Mouse (Mus musculus) layer of hippocampus, adult 9-10 months (tissue): Measurements from ENCODE around the gene Usp53.

ENCODE experiments used
- DNase-seq: peaks from one replicate; pipeline ENCODE4 v3.0.0; 2022; ENCODE audit warnings: low spot score

The Usp53 gene

DNA sequence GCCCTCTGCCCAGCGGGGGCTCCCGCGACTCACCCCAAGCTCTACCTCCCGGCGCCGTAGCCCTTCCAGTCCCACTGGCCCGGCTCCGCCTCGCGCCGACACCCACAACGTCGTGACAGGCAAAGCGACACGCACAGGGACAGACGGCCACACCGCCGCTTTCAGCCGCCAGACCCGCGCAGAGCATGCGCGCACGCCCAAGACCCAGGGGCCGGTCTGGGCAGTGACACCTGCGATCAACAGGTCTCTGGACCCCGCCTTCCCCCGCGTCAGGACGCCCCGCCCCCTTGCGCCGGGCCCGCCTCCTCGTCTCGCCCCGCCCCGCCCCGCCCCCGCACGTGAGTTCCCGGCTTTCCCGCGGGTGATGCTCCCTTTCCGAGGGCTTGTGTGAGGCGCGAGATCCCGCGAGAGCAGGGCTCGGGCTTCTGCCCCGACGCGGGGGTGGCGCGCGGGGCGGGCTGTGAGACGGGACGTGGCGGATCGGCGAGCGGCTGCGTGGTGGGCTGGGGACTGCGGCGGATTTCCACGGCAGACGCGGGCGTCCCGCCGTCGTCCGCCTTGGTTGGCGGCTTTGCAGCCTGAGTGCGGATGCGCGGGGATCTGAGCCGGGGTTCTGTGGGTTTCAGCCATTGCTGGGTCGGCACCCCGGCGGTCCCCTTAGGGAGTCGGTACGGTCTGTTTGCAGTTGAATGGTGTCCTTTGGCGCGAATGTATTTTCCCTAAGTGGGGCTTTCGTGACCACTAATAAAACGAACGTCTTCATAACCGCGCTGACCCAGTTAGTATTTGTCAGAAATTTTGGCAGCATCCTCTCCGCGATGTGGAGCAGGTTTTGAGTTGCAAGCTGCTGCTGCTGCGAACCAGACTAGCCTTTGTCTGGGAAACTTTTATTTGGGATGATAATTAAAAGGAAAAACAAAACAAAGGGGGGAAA is at the start of gene Usp53:
Usp53 (minus strand) TSS at position 262 of the 934 bp plus-strand sequence.
- DNase-seq, result peak; percentile 79

- DNase-seq, result no peak
These were observed 49.5 kb upstream of the Usp53 start for GRCm38 (mm10) chr3:123033804-123034203.

DNA sequence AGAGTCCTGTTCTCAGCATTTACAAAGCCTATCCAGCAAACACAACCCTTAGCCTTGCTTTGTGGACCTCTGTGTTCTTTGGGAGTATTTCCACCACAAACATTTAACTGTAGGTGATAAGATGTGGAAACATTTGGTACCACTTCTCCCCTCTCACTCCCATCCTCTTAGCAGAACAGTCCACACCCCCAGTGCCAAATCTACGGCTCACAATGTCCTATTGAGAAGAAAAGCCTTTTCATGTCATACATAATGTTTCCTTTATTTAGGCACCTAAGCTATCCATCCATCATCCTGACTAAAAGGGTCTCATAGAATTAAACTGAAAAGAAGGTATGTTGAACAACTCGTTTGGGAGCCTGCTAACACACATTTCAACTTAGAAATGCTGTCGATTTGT is 41.3 kb upstream of the Usp53 start:
- DNase-seq, result no peak

DNA sequence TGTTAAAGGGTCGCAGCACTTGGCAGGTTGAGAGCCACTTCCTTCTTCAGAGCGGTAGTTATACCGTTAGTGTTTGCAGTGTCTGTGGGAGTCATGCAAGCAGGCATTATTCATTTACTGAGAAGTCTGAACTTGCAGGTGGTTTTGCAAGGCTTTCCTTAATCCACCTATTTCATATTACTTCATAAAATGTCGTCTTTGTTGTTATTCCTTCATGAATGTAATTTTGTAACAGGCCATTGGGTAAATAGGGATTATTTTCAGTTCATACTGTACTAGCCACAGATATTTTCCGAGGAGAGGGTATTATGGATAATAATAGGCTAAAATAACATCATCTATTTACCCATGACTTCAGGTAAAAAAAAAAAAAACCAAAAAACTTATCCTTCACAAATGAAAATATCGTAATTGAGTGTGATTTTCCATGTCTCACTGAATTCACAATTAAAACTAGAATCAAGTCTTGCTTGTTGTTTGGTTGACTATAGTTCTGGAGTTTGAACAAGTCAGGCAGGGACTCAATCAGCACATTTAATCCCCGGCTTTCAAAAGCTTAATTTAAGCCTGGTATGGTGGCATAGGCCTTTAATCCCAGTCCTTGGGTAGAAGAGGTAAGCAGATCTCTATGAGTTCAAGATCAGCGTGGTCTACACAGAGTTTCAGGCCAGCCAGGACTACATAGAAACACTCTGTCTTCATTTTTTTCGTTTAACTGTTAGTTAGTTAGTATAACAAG is 40.4 kb upstream of the Usp53 start:
- DNase-seq, result no peak

DNA sequence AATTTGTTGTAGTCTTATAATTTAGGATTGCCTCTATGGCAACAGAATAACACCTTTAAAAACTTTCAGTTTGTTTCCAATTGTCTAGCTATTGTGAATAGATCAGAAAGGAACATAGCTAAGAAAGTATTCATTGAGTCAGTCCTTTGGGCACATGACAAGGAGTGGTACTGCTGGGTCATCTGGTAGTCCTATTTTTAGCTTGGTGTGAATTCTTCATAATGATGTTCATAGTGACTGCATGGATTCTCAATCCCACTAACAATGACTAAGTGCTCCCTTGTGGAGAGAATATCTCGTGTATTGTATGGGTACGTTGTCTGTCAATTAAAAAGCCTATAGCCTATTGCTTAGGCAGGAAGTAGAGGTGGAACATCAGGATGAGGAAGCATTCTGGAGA is 34.5 kb upstream of the Usp53 start:
- DNase-seq, result no peak

DNA sequence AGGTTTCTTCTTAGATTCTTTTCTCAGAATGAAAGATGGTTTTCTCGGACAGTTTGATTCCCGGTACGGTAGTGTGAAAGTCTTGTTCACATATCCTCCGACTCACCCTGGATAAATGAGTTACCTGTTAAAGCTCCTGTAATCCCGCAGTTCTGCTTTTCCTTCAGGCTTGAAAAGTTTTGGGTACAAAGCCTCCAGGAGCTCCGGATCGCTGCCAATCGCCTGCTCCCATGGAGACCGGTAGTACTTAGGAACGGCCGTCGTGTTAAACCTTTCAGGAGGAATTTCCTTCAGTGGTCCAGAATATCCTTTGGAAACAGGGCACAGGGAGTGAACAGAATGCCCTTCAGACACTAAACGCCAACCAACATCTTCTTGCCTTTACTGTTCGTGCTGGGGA is 29.2 kb upstream of the Usp53 start:
- DNase-seq, result no peak

DNA sequence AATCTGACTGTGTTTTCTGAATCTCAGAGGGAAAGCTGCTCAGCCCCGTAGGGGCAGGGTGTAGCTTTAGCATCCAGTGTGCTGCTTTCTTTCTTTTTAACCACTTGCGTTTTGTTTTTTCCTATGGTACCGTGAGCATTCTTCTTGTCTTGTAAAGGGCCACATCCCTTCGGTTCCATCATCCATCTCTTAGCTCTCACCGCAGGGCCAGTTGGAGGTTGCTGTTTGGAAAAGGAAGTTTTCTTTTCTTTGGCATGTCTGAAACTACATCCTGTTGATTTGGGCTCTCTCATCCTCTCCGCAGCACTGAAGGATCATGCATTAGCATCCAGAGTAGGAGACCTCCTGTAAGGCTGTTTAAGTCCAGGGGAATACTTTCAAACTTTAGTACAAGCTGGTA is 25.1 kb upstream of the Usp53 start:
- DNase-seq, result no peak

DNA sequence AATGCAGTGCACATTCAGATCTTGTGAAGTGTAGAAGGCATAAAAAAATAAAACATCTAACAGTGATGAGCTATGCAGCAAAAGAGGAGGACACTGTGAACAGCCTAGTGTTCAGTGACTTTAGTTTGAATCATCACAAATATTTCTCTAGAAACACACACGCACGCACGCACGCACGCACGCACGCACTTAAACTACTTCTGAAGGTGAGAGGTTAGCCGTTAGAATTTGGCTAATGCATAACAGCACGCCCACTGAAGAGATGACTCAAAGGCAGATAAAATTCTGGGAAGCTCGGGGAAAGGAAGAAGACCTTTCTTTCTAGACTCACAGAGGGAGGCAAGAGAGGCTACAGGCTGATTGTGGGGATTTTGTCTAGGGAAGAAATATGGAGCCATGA is 23.1 kb upstream of the Usp53 start:
- DNase-seq, result no peak

- no peak for DNase-seq
These were observed 16.7 kb upstream of the Usp53 start for GRCm38 (mm10) chr3:123001053-123001452.

GRCm38 (mm10) chr3:122998511-122998910 is 14.2 kb upstream of the Usp53 start:
- DNase-seq, result no peak

DNA sequence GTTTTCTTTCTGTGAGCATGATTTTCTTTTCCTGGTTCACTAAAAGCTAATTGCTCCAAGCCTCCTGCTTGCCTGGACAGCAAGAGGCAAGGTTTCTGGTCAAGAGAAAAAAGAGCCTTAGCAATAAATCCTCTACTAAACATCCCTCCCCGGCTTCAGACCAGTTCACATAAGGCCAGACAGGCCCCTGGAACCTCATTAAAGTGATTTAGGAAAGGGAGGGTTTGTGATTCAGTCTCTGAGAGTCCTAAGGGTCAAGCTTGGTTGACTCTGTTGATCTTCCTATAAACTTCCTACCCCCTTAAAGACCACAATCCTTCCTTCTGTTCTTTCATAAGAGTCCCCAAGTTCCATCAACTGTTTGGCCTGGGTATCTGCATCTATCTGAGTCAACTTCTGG is 12.7 kb upstream of the Usp53 start:
- no peak for DNase-seq

GRCm38 (mm10) chr3:122986906-122987305 is 2.6 kb upstream of the Usp53 start:
- DNase-seq, result no peak

DNA sequence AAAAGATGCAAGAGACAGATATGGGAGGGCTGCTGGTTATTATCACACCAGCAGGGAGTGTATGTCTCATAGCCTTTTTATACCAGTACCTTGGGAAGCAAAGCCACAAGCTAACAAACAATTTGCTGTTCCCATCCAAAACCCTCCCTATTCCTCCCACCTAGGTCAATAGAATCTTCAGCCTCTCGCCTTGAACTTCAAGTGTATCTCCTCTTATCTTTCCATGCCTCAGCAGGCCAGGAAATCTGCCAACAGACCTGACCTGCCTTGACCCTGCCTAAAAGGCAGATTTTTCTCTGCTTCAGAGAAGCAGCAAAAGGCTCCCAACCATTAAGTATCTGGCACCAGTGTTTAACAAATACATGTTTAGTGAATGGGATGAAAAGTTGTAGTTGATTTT is 2.1 kb upstream of the Usp53 start:
- DNase-seq, result no peak

GRCm38 (mm10) chr3:122985183-122985944 is 1.1 kb upstream of the Usp53 start:
- no peak for DNase-seq

DNA sequence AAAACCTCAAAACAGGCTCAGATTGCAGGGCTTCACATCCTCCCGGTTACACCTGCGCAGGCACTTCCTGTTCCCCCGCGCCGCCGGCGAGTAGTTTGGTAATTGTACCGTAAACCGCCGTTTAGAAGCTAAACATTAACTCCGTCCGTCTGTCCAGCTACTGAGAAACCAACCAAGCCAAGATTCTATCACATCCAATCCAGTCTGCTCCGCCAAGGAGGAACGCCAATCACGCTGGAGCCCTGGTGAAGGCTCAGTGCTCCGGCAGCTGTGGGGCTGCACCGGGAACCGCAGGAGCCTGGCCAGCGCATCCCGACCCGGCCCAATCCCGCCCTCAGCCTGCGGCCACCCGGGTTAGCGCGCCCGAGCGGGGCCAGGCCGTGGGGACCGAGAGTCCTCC is 461 bp downstream of the Usp53 start:
- no peak for DNase-seq

GRCm38 (mm10) chr3:122975964-122976363 is 8.3 kb downstream of the Usp53 start:
- no peak for DNase-seq

DNA sequence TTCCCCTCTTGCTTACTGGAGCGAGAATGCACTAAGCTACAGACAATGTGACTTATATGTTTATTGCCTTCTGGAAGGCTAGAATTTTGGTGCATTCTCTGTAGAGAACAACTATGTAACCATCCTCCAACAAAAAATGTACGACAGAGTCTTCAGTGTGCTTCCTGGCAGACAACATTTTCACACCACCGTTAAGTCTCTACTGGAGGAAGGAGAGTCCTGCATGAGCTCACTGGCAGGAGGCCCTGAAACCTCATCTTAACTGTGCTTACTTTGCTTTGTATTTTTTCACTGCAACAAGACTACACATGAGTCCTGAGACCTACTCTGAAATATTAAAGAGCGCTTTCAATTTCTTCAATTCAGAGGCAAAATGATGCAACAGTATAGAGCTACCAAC is 8.9 kb downstream of the Usp53 start:
- DNase-seq, result no peak

- DNase-seq, result no peak
These were observed 9.5 kb downstream of the Usp53 start for GRCm38 (mm10) chr3:122974833-122975232.

GRCm38 (mm10) chr3:122972126-122972822 is 12.0 kb downstream of the Usp53 start:
- no peak for DNase-seq

- no peak for DNase-seq
These were observed 15.9 kb downstream of the Usp53 start for GRCm38 (mm10) chr3:122968391-122968790.

GRCm38 (mm10) chr3:122964301-122964700 is 20.0 kb downstream of the Usp53 start:
- no peak for DNase-seq

DNA sequence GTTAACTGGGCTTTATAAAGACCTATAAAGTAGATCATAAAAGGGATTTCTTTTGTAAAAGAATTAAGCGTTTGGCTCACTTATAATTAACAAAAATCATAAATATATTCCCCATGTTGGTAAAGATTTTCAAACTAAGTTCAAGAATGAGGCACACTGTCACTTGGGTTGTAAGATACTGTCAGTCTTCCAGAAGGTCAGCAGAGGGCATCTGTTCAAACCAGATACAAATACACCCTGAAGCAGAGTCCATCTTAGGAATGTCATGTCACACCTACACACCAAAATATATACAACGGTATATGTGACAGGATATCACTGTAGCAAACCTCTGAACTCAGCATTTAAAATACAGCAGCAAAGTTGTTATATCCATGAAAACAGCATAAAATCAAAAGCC is 34.2 kb downstream of the Usp53 start:
- DNase-seq, result no peak
